Mouse (Mus musculus): ENCODE data around the gene Apbb1ip. TPM values are rescaled to one million over a fixed set of nuclear protein-coding genes. Genes with fewer than 3 reads are reported as not detected.

Apbb1ip gene
- total and polyA plus RNA-seq, 2 experiments from 2014 or later: 1.6 to 5.3 TPM

DNA sequence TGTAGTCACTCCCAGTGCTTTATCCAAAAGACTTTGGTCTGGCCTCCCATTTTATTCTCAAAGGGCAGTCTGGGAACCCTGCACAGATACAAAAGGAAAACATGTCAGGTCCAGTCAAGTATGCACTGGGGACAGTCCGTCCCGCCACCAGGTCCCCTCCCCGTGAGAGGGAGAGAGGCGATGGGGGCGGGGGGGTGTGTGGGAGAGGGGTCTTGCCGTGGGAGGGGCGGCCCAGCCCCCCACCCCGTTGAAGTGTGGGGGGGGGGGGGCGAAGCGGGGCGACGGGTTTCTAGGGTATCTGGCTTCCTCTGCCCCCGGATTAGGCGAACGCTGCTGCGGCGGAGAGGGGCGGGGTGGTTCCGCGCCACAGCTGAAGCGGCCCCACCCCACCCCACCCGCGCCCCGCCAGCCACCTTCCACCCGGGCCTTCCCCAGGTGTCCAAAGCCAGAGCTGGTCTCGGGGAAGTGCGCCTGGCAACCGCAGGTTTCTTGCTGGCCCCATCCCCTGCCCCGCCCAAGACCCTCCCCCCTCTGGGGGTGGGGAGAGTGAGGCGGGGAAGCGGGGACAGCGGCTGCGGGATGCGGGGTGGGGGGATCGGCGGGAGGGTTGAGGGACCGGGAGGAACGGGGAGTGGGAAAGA, 29.7 kb upstream of the Apbb1ip start:
- H3K27ac ChIP-seq (ENCODE audit: low read depth): no peak overlapping the region
- H3K9me3 ChIP-seq (replicated peaks; ENCODE audit: control insufficient read depth, low read length): no peaks in the 10 kb centered on the region
- no peak overlapping the region for H3K9ac ChIP-seq (replicated peaks; ENCODE audit: low read depth, low read length)
- no peaks in the 10 kb centered on the region for H3K36me3 ChIP-seq (replicated peaks; ENCODE audit: control insufficient read depth, insufficient read depth, low read length)
- no peaks in the 10 kb centered on the region for H3K4me1 ChIP-seq (ENCODE audit: control insufficient read depth, insufficient read depth)
- 3% methylated on average over 28 of the region's 38 CpGs for WGBS
- H3K4me3 ChIP-seq (ENCODE audit: low read depth, low read length): no peak overlapping the region
- DNase-seq (ENCODE audit: low spot score) (no peak), ATAC-seq (ENCODE audit: insufficient read depth, low read depth) (no peak)
- no peak overlapping the region for H3K4me2 ChIP-seq (ENCODE audit: low read depth, low read length)
- no peak for TF ChIP-seq EP300 (IDR thresholded peaks at IDR 0.05; ENCODE audit: low read depth)
- no peak for TF ChIP-seq CTCF (IDR thresholded peaks at IDR 0.05; ENCODE audit: low read depth)
- H3K27me3 ChIP-seq (ENCODE audit: control insufficient read depth, insufficient read depth, low read length): no peaks in the 10 kb centered on the region

DNA sequence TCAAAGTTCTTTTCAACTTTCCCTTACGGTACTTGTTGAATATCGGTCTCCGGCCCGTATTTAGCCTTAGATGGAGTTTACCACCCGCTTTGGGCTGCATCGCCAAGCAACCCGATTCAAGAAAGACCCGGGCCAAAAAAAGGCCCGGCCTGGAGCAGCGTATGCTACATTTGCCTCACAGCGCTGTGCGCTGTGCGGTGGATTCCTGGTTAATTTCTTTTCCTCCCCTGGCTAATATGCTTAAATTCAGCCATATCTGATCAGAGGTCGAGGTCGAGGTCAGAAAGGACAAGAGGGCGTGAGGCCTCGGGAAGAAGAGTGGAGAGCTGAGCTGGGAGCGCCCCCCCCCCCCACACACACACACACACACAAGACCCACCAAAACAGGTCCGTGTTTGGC, 29.0 kb upstream of the Apbb1ip start:
- DNase-seq (ENCODE audit: low spot score) (peak; percentile 21), ATAC-seq (ENCODE audit: insufficient read depth, low read depth) (no peak)
- Histone ChIP-seq H3K9ac (replicated peaks; ENCODE audit: low read depth, low read length) (no peak overlapping the region), H3K9me3 (replicated peaks; ENCODE audit: control insufficient read depth, low read length) (no peaks in the 10 kb centered on the region), H3K27ac (ENCODE audit: low read depth) (no peak overlapping the region), H3K4me2 (ENCODE audit: low read depth, low read length) (no peak overlapping the region), H3K27me3 (ENCODE audit: control insufficient read depth, insufficient read depth, low read length) (no peaks in the 10 kb centered on the region), H3K36me3 (replicated peaks; ENCODE audit: control insufficient read depth, insufficient read depth, low read length) (no peaks in the 10 kb centered on the region), H3K4me1 (ENCODE audit: control insufficient read depth, insufficient read depth) (no peaks in the 10 kb centered on the region), H3K4me3 (ENCODE audit: low read depth, low read length) (no peak overlapping the region)
- WGBS: 5% methylated on average over 19 of the region's 19 CpGs
- TF ChIP-seq EP300 (IDR thresholded peaks at IDR 0.05; ENCODE audit: low read depth) (no peak), CTCF (IDR thresholded peaks at IDR 0.05; ENCODE audit: low read depth) (no peak)

DNA sequence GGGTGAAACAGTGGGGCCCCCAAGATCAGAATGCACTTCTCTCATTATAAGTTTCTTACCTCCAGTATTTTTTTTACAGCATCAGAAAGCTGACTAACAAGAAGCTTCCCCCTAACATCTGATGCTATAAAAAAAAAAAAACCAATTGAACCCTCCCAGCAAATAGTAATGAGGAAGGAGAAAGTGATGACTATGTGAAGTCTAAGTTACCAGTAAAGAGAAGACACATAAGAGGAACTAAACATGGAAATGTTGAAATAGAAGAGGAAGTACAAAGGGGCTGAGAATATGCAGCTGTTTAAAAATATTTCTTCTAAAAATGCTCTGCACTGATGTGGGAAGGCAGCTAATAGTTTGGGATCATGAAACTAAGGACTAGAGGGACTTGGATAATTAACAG, 27.1 kb upstream of the Apbb1ip start:
- DNase-seq (ENCODE audit: low spot score): no peak
- Histone ChIP-seq H3K4me3 (ENCODE audit: low read depth, low read length) (no peak overlapping the region), H3K36me3 (replicated peaks; ENCODE audit: control insufficient read depth, insufficient read depth, low read length) (no peaks in the 10 kb centered on the region), H3K4me2 (ENCODE audit: low read depth, low read length) (no peak overlapping the region), H3K27me3 (ENCODE audit: control insufficient read depth, insufficient read depth, low read length) (no peaks in the 10 kb centered on the region), H3K4me1 (ENCODE audit: control insufficient read depth, insufficient read depth) (no peaks in the 10 kb centered on the region), H3K27ac (ENCODE audit: low read depth) (no peak overlapping the region), H3K9me3 (replicated peaks; ENCODE audit: control insufficient read depth, low read length) (no peaks in the 10 kb centered on the region), H3K9ac (replicated peaks; ENCODE audit: low read depth, low read length) (no peak overlapping the region)
- ATAC-seq (ENCODE audit: insufficient read depth, low read depth): no peak
- TF ChIP-seq EP300 (IDR thresholded peaks at IDR 0.05; ENCODE audit: low read depth): no peak
- no peak for TF ChIP-seq CTCF (IDR thresholded peaks at IDR 0.05; ENCODE audit: low read depth)

DNA sequence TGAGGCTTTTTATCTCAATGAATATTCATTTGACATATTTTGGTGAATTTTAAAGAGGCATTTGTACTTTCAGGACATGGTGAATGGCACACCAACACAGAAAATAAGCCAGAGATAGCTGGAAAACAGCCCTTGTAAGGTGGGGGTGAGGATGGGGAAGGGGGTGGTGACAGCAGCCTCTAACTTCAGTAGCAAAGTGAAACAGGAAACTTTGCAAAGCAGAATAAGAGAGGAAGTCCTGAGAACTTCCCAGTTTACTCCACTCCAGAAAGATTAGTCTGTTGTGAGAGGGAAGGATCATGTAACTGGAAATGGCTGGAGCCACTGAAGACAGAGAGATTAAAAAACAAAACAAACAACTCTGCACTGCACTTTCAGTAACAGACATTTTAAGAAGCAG, 26.0 kb upstream of the Apbb1ip start:
- Histone ChIP-seq H3K4me1 (ENCODE audit: control insufficient read depth, insufficient read depth) (no peaks in the 10 kb centered on the region), H3K27ac (ENCODE audit: low read depth) (no peak overlapping the region), H3K9ac (replicated peaks; ENCODE audit: low read depth, low read length) (no peak overlapping the region), H3K27me3 (ENCODE audit: control insufficient read depth, insufficient read depth, low read length) (no peaks in the 10 kb centered on the region), H3K4me2 (ENCODE audit: low read depth, low read length) (no peak overlapping the region), H3K4me3 (ENCODE audit: low read depth, low read length) (no peak overlapping the region), H3K36me3 (replicated peaks; ENCODE audit: control insufficient read depth, insufficient read depth, low read length) (no peaks in the 10 kb centered on the region), H3K9me3 (replicated peaks; ENCODE audit: control insufficient read depth, low read length) (no peaks in the 10 kb centered on the region)
- no peak for ATAC-seq (ENCODE audit: insufficient read depth, low read depth)
- DNase-seq (ENCODE audit: low spot score): no peak
- TF ChIP-seq EP300 (IDR thresholded peaks at IDR 0.05; ENCODE audit: low read depth) (no peak), CTCF (IDR thresholded peaks at IDR 0.05; ENCODE audit: low read depth) (no peak)

DNA sequence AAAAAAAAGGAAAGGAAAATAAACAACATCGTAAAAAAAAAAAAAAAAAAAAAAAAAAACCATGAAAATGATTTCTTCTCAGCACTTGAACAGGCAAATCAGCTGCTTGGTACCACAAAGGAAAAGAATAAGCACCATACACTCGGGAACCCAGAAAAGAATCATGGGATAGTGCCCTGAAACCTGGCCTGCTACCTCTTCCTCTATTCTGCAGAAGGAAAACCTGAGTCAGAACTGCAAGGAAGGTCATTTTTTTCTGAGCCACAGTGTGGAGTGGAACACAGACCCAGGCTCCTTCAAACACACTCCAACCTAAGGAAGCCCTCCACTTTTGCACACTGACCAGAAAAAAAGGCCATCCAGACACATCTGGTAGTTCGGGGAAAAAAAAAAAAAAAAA, 24.1 kb upstream of the Apbb1ip start:
- Histone ChIP-seq H3K9ac (replicated peaks; ENCODE audit: low read depth, low read length) (no peak overlapping the region), H3K36me3 (replicated peaks; ENCODE audit: control insufficient read depth, insufficient read depth, low read length) (no peaks in the 10 kb centered on the region), H3K9me3 (replicated peaks; ENCODE audit: control insufficient read depth, low read length) (no peaks in the 10 kb centered on the region), H3K4me2 (ENCODE audit: low read depth, low read length) (no peak overlapping the region), H3K27me3 (ENCODE audit: control insufficient read depth, insufficient read depth, low read length) (no peaks in the 10 kb centered on the region), H3K4me1 (ENCODE audit: control insufficient read depth, insufficient read depth) (no peaks in the 10 kb centered on the region), H3K27ac (ENCODE audit: low read depth) (no peak overlapping the region), H3K4me3 (ENCODE audit: low read depth, low read length) (no peak overlapping the region)
- 68% methylated on average over 3 of the region's 3 CpGs for WGBS
- TF ChIP-seq EP300 (IDR thresholded peaks at IDR 0.05; ENCODE audit: low read depth): no peak
- TF ChIP-seq CTCF (IDR thresholded peaks at IDR 0.05; ENCODE audit: low read depth): no peak
- ATAC-seq (ENCODE audit: insufficient read depth, low read depth) (no peak), DNase-seq (ENCODE audit: low spot score) (no peak)

DNA sequence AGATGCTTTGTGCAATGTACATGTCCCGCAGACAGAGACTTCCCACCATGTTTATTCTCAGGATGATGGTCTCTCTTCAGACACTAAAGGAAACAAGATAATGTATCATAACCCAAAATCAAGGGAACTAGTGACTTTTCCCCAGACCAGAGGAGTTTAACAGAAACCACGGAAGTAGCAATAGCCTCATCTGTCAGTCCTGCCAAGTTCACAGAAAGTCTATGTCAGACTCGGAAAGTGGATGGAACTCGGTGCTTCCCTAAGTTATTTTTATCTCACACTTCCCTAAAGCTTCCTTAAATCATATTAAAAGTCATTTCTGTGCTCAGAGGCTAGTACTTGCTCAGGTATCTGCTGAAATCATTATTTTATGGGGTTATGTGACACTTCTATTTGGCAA, 21.4 kb upstream of the Apbb1ip start:
- no peak overlapping the region for H3K4me3 ChIP-seq (ENCODE audit: low read depth, low read length)
- no peaks in the 10 kb centered on the region for H3K9me3 ChIP-seq (replicated peaks; ENCODE audit: control insufficient read depth, low read length)
- H3K4me2 ChIP-seq (ENCODE audit: low read depth, low read length): no peak overlapping the region
- no peaks in the 10 kb centered on the region for H3K4me1 ChIP-seq (ENCODE audit: control insufficient read depth, insufficient read depth)
- TF ChIP-seq CTCF (IDR thresholded peaks at IDR 0.05; ENCODE audit: low read depth): no peak
- no peak for TF ChIP-seq EP300 (IDR thresholded peaks at IDR 0.05; ENCODE audit: low read depth)
- no peak overlapping the region for H3K9ac ChIP-seq (replicated peaks; ENCODE audit: low read depth, low read length)
- 53% methylated on average over 4 of the region's 4 CpGs for WGBS
- DNase-seq (ENCODE audit: low spot score): no peak
- H3K27ac ChIP-seq (ENCODE audit: low read depth): no peak overlapping the region
- H3K36me3 ChIP-seq (replicated peaks; ENCODE audit: control insufficient read depth, insufficient read depth, low read length): no peaks in the 10 kb centered on the region
- no peaks in the 10 kb centered on the region for H3K27me3 ChIP-seq (ENCODE audit: control insufficient read depth, insufficient read depth, low read length)
- ATAC-seq (ENCODE audit: insufficient read depth, low read depth): no peak

Measured in heart, postnatal 0 days (tissue).